Mouse (Mus musculus) megakaryocyte, embryonic 14.5 days (primary cell): ENCODE measurements around the gene Smtn.

Experiments
- FLI1 ChIP-seq: IDR thresholded peaks from 2 replicates; pipeline ENCODE4 v1.6.1; 2012; ENCODE audit warnings: low read length, inconsistent platforms, mixed read lengths
- GATA1 ChIP-seq: IDR thresholded peaks from 3 replicates; pipeline ENCODE4 v1.6.1; 2012; ENCODE audit warnings: mixed read lengths, low read length, inconsistent platforms, borderline replicate concordance

DNA sequence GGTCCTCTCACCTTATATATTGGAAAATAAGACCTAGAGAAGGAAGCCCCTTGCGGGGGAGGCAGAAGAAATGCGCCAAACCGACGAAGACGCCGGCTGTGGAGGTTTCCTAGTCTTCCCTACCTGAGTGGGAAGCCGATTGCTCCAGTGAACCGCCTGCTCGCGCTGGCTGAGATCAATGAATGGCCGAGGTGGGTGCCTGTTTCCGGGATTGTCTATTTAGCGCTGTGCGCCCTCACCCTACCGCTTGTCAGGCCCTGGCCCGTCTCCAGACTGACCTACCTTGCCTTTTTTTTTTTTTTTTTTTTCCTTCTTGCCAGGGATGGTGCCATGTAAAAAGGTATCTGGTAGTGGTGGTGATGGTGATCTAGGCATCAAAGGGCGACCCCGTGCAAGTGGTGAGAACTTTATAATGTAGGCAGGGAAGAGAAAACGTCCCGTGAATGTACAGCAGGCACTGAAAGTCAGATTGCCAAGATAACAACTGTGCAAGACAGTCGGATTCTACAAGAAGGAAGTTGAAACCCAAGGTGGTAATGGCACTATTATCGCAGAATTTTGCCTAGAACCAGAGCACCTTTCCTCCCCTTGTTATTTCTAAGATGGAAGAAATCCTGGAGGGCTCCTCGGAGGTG, at the start of gene Smtn:
- TF ChIP-seq GATA1 (no peak), FLI1 (no peak)
